Mouse (Mus musculus) gastrocnemius, adult 8-10 months (tissue): ENCODE data around the gene Slc27a4. TPM values are rescaled to one million over a fixed set of nuclear protein-coding genes. Genes with fewer than 3 reads are reported as not detected.

Experiments
- DNase-seq, 2 experiments: peaks; one replicate each; pipeline ENCODE4 v3.0.0; 2022; ENCODE audit warnings: low spot score in 2 of 2
- microRNA-seq: library from miRNA; unstranded; fragments of <30 nt; microRNA quantifications from one replicate; pipeline ENCODE4 v1.2.0, GENCODE M21; 2022
- total RNA-seq, 4 experiments: library from RNA; stranded (reverse); gene quantifications; 2 replicates each; pipeline ENCODE4 v1.2.4; 2022

The Slc27a4 gene
- total RNA-seq, 4 experiments from 2014 or later, result 5.4 to 7.5 (median 6.6) TPM

DNA sequence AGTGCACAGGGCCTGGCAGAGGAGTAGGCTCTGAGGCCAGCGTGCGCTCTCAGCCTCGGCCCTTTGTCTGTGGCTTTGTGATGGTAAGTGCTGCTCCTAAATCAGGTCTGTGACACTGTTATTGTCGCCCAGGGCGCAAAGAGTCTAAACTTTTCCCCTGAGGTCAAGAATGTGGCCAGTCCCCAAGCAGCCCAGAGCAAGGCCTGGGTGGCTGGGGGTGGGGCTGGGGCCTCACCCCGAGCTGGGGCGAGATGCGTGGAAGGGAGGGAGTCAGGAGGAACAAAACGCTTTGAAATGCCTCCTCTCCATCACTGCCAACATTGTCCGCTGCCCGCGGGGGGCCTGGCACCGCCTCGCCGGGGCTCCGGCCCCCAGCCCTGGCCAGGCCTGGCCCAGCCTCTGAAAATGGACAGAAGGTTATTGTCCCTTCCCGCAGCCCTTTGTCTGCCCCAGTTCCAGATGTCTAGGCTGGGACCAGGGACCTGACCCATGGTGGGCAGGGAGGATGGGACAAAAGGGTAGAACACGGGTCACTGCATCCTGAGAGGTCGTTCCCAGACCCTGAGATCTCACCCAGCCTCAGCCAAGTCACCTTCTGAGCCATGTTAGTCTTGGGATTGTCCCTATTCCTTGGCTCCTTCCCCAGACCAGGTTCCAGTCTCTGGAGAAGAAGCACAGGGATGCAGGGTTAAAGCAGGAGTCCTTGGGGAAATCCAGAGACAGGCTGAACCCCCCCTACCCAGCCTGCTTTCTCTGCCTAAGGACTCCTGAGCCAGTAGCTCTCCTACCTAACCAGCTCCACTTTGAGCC, 54.2 kb downstream of the Slc27a4 start:
- DNase-seq, result no peak

DNA sequence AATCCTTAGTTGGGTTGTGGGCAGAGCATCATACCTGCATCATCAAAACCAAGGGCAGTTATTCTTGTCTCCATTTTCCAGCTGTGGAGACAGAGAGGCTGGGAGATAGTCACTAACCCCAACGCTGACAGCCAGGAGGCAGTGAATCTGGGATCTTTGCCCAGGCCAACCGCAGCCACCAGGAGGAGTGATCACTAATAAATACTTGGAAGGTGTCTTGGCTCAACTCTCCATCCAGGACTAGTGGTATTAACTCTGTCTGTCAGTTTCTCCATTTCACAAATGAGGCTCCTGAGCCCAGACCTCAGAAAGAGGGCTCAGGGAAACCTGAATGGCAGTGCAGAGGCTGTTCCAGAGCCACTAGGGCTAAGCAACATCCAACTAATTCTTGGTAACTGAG, 54.9 kb downstream of the Slc27a4 start:
- no peak for DNase-seq

DNA sequence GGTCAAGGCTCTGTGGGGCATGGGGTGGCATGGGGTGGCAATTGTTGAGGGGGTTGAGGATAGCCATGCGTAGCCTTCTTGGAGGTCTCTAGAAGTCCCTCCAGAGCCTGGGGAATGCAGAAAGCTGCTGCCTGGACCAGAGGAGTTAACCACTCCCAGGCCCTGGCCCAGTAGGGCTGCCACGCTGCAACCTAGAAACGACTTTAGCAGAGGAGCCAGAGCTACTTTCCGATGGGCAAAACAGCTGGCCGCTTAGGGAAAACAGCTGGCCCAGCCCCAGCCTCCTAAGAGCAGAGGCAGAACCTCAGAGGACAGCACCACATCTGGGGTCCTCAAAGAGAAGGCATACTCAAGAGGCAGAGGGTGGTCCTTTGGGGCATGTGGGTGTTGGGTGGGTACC, 55.5 kb downstream of the Slc27a4 start:
- DNase-seq, result no peak

- no peak for DNase-seq
These were observed 56.5 kb downstream of the Slc27a4 start for GRCm38 (mm10) chr2:29858748-29859473.

DNA sequence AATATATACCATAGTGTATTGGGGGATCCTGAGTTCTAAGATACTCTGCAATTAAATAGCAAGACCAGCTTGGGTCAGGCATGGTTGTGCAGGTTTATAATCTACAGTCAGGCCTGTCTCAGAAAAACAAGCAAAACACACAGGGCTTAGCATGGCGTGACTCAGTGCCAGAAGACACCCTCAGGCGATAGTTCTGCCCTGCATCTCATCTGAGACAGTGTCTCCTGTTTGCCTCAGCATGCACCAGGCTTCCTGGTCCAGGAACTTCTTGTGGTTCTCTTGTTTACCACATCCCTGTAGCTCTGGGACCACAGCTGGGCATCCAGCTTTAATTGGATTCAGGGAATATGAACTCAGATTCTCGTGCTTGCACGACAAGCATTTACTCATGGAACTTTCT, 62.7 kb downstream of the Slc27a4 start:
- DNase-seq, result no peak

Small RNA genes within 50 kb of the gene (microRNA-seq; reads per million reads assigned to microRNA genes)
- not detected for gene Mir219a-2
- gene Mir219b, result not detected

Other genes with a start within 250 kb of the Slc27a4 start
- 100 to 1,000 TPM; 152 to 187 (median 158) TPM for gene Rapgef1, start 182.9 kb upstream of the Slc27a4 start, total RNA-seq
- not detected for gene Gm13420, start 50.9 kb upstream of the Slc27a4 start, total RNA-seq
- not detected for gene Gm13547, start 43.3 kb upstream of the Slc27a4 start, total RNA-seq
- 1 to 10 TPM; 6.7 to 8.4 (median 7.5) TPM for gene Coq4, start 15.1 kb upstream of the Slc27a4 start, total RNA-seq
- gene Trub2, start 14.1 kb upstream of the Slc27a4 start, total RNA-seq, result 10 to 100 TPM; 20.8 to 31.6 (median 26.2) TPM
- 10 to 100 TPM; 25.7 to 33.0 (median 28.5) TPM for gene Urm1, start 17.4 kb downstream of the Slc27a4 start, total RNA-seq
- 1 to 10 TPM; 1.4 to 3.6 (median 1.7) TPM for gene Cercam, start 66.5 kb downstream of the Slc27a4 start, total RNA-seq
- gene Odf2, start 86.6 kb downstream of the Slc27a4 start, total RNA-seq, result 10 to 100 TPM in 3 of 4 experiments, 1 to 10 TPM in 1; 9.9 to 12.1 (median 11.1) TPM
- 10 to 100 TPM; 20.1 to 27.0 (median 22.9) TPM for gene Gle1, start 132.8 kb downstream of the Slc27a4 start, total RNA-seq
- 10 to 100 TPM; 29.2 to 43.7 (median 36.4) TPM for gene Sptan1, start 162.9 kb downstream of the Slc27a4 start, total RNA-seq
- 1 to 10 TPM; 3.9 to 5.6 (median 4.3) TPM for gene Wdr34, start 246.2 kb downstream of the Slc27a4 start, total RNA-seq